Mouse (Mus musculus): ENCODE measurements at regions not wholly inside any gene's neighbourhood (a gene's known extent, or its start where the extent isn't known, plus 50 kb on each side); places are given as distances from the start of the nearest gene placed in this dataset.
"Not testable (repeated sequence)": the region's sequence is repeated elsewhere in the genome, so short reads cannot be mapped to it uniquely, and the experiment has no call there.

GRCm38 (mm10) chr13:44634616-44635015 lies 94.7 kb upstream of the Jarid2 start:
- no peak for DNase-seq (ENCODE audit: extremely low read depth, low read depth)

- no peak for DNase-seq (ENCODE audit: extremely low read depth, low read depth)
Observed at GRCm38 (mm10) chr13:44635221-44636007, 93.9 kb upstream of the Jarid2 start.

- no peak for DNase-seq (ENCODE audit: extremely low read depth, low read depth)
Observed at GRCm38 (mm10) chr13:44636008-44636335, 93.3 kb upstream of the Jarid2 start.

- DNase-seq (ENCODE audit: extremely low read depth, low read depth), result no peak
Observed at GRCm38 (mm10) chr13:44642361-44642760, 86.9 kb upstream of the Jarid2 start.

- no peak for DNase-seq (ENCODE audit: extremely low read depth, low read depth)
Observed at GRCm38 (mm10) chr13:44650052-44650451, 79.2 kb upstream of the Jarid2 start.

GRCm38 (mm10) chr13:44651259-44652238 lies 77.7 kb upstream of the Jarid2 start:
- no peak for DNase-seq (ENCODE audit: extremely low read depth, low read depth)

GRCm38 (mm10) chr13:44657905-44658414 lies 71.3 kb upstream of the Jarid2 start:
- no peak for DNase-seq (ENCODE audit: extremely low read depth, low read depth)

- no peak for DNase-seq (ENCODE audit: extremely low read depth, low read depth)
Observed at GRCm38 (mm10) chr13:44659861-44660260, 69.4 kb upstream of the Jarid2 start.

- peak; percentile 84 for DNase-seq (ENCODE audit: extremely low read depth, low read depth)
Observed at GRCm38 (mm10) chr13:44663062-44663461, 66.2 kb upstream of the Jarid2 start.

- DNase-seq (ENCODE audit: extremely low read depth, low read depth), result peak; percentile 77
Observed at GRCm38 (mm10) chr13:44663730-44664129, 65.5 kb upstream of the Jarid2 start.

- no peak for DNase-seq (ENCODE audit: extremely low read depth, low read depth)
Observed at GRCm38 (mm10) chr13:44669761-44670160, 59.5 kb upstream of the Jarid2 start.

- no peak for DNase-seq (ENCODE audit: extremely low read depth, low read depth)
Observed at GRCm38 (mm10) chr13:44673337-44673966, 55.8 kb upstream of the Jarid2 start.

GRCm38 (mm10) chr13:44673967-44674357 lies 55.3 kb upstream of the Jarid2 start:
- no peak for DNase-seq (ENCODE audit: extremely low read depth, low read depth)

- DNase-seq (ENCODE audit: extremely low read depth, low read depth), result no peak
Observed at GRCm38 (mm10) chr13:44674926-44675650, 54.2 kb upstream of the Jarid2 start.

GRCm38 (mm10) chr13:44676041-44676440 lies 53.2 kb upstream of the Jarid2 start:
- DNase-seq (ENCODE audit: extremely low read depth, low read depth), result no peak

GRCm38 (mm10) chr13:44678121-44678520 lies 51.2 kb upstream of the Jarid2 start:
- DNase-seq (ENCODE audit: extremely low read depth, low read depth), result no peak

- not testable (repeated sequence) for DNase-seq (ENCODE audit: extremely low read depth, low read depth)
Observed at GRCm38 (mm10) chr13:44679457-44679856, 49.8 kb upstream of the Jarid2 start.

All from MEL-GATA-1-ER (cell line).